Mouse (Mus musculus) central nervous system, embryonic 11.5 days (tissue): ENCODE data around the gene Ubap1l. TPM values are rescaled to one million over a fixed set of nuclear protein-coding genes. Genes with fewer than 3 reads are reported as not detected.

Experiments
- polyA plus RNA-seq: library from polyadenylated mRNA; depleted of rRNA; stranded (reverse); fragments of >200 nt; gene quantifications from 2 replicates; pipeline ENCODE4 v1.2.3, GENCODE M21; 2012; rRNA removed

Gene Ubap1l
- polyA plus RNA-seq, result 0.93 and 1.6 TPM in 2 replicates

DNA sequence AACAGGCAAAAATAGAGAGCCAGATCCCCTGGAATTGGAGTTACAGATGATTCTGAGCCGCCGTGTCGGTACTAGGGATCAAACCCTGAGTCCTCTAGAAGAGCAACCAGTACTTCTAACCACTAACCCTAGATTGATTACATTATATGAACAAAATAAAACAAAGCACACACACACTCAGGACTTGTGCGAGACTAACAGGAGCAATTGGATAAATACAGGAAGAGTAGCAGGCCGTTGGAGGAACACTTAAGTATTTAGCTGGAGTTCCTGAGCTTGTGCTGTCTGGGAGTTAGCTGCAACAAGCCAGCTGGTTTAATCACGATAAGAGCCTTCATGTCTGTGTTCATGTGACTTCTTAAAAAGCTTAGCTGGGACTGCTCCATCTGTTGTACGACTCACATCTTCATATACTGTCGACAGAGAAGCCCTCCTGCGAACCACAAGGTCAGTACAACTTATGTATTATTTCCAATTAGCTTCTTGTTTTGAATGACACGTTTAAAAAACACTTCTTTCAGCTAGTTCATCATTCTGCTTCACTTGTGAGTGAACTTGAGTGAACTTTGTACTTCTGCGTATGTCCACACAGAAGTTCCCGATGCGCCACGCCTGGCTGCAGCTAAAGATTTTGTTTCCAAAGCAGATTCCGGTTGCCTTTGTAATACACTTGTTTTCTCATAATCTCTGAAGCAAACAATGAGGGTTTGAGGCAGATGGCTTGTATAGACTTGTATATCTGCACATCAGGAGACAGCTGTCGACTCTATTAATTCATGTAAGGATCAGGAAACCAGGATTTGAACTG is at the start of gene Ubap1l:
Gene Ubap1l (plus strand): TSS at position 401 of the 808 bp plus-strand sequence.

DNA sequence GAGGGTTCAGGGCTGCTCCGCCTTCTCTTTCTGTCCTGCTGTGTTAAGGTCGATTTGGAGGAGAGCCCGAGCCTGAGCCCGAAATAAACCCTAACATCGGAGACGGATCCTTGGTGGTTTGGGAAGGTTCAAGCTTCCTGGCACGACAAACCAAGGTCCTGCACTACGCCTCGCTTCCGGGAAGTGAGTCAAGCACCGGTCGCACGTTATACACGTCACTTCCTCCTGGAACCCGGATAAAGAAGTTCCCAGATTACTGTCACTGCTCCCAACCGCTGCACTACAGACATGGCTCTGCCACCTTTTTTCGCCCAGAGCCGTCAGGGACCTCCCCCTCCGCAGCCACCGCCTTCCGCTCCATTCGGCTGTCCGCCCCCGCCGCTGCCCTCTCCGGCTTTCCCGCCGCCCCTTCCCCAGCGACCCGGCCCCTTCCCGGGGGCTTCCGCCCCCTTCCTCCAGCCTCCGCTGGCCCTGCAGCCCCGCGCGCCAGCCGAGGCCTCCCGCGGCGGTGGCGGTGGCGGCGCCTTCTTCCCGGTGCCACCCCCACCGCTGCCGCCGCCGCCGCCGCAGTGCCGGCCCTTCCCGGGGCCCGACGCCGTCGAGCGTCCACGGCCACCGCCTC is 14.9 kb upstream of the Ubap1l start, which contains the start of gene Pdcd7:
Gene Pdcd7 (plus strand): TSS at position 251 of the 622 bp plus-strand sequence.

DNA sequence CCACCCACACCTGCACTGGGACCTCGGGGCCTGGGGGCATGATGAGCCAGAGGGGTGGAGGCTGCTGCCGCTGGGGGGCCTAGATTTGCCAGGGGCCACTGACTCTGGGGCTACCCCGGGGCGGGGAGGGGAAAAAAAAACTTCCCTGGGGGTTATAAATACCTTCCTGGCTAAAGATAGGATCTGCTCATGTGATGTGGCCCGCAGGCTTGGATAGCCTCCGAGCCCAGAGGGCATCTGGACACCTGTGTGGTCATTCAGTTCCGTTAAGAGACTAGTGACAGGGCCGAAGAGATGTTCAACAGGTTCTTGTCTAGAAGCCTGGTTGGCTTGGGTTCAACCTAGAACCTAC is 30.7 kb downstream of the Ubap1l start, which contains the start of gene Kbtbd13:
Gene Kbtbd13 (minus strand): TSS at position 40 of the 352 bp plus-strand sequence.

DNA sequence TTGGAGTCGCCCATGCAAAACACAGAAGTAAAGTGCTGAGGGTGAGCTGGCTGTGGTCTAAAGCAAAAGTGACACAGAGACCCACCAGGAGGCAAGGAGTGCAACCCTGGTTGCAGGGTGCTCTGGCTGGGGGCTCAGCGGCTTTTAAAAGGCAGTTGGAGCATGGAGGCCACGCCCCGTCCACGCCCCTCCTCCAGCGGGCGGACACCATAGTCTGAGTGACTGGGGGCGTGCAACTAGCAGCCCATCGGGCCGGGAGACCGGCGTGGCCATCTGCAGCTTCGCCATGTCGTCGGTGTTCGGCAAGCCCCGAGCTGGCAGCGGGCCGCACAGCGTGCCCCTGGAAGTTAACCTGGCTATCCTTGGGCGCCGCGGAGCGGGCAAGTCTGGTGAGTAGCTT is 37.4 kb downstream of the Ubap1l start, which contains the start of gene Rasl12:
Gene Rasl12 (plus strand): TSS at position 228 of the 400 bp plus-strand sequence.

DNA sequence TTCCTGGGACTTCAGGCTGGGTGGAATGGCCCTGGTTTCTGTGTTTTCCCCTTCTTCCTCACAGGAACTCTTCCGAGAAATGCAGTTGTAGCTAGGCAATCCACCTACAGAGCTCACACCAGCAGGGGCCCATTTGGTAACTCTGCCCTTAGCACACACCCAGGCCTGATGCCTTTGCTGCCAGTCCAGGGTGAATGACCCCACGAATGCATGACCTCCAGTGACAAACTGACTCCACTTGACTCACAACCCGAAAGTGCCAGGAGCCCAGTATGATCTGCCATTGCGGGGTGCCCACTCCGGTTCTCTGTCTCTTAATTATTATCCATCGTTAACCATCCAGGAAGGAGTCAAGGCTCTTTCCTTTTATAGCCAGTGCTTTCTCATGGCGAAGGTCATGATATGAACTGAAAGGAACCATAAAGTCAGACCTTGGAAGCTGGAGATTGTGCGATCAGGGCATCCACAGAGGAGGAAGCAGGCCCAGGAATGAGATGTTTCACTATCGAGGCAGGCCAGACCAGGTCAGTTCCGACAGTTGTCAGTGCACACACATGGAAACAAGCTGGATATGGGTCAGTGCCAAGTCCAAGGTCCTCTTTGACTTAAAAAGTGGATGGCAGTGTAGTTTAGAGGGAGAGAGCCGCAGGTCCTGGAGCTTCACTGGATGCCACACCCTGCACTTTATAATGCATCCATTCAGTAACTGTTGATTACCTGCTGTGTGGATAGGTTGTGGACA is 62.1 kb downstream of the Ubap1l start, which contains the start of gene Slc51b:
Gene Slc51b (minus strand): TSS at position 196 of the 742 bp plus-strand sequence.

Other genes starting within 250 kb of the Ubap1l start
- gene Igdcc3, start 219.9 kb upstream of the Ubap1l start, polyA plus RNA-seq, result 48.4 and 84.2 TPM in 2 replicates
- gene Parp16, start 165.7 kb upstream of the Ubap1l start, polyA plus RNA-seq, result 3.5 and 4.8 TPM in 2 replicates
- gene Cilp, start 95.9 kb upstream of the Ubap1l start, polyA plus RNA-seq, result 0.19 and 0.27 TPM in 2 replicates
- gene Clpx, start 66.8 kb upstream of the Ubap1l start, polyA plus RNA-seq, result 20.4 and 24.5 TPM in 2 replicates
- 16.7 and 44.2 TPM in 2 replicates for gene Pdcd7, start 14.9 kb upstream of the Ubap1l start, polyA plus RNA-seq
- gene Kbtbd13, start 30.6 kb downstream of the Ubap1l start, polyA plus RNA-seq, result 0.16 and 0.80 TPM in 2 replicates
- 4.2 and 7.0 TPM in 2 replicates for gene Rasl12, start 37.5 kb downstream of the Ubap1l start, polyA plus RNA-seq
- not detected in 2 replicates for gene Slc51b, start 61.9 kb downstream of the Ubap1l start, polyA plus RNA-seq
- gene Mtfmt, start 74.7 kb downstream of the Ubap1l start, polyA plus RNA-seq, result 19.5 and 22.7 TPM in 2 replicates
- 30.1 and 51.0 TPM in 2 replicates for gene Spg21, start 99.9 kb downstream of the Ubap1l start, polyA plus RNA-seq
- 0.29 and 0.35 TPM in 2 replicates for gene Ankdd1a, start 159.2 kb downstream of the Ubap1l start, polyA plus RNA-seq
- 8.0 and 9.3 TPM in 2 replicates for gene Plekho2, start 219.0 kb downstream of the Ubap1l start, polyA plus RNA-seq
- gene Pif1, start 226.1 kb downstream of the Ubap1l start, polyA plus RNA-seq, result 22.5 and 33.7 TPM in 2 replicates